Mouse (Mus musculus) kidney, embryonic 15.5 days (tissue): ENCODE measurements at regions not wholly inside any gene's neighbourhood (a gene's known extent, or its start where the extent isn't known, plus 50 kb on each side); places are given as distances from the start of the nearest gene placed in this dataset.
A peak's percentile ranks its signal among the peaks of the same experiment; 100 is the strongest.

Experiments
- ATAC-seq: fragments of 200-750 bp; cut with Nextera tagmentation; replicated peaks from 2 replicates; pipeline ENCODE4 v1.8.0; 2017; ENCODE audit warnings: moderate TSS enrichment; ENCODE audit not compliant: low FRiP score
- H3K27ac ChIP-seq: fragments of 300-500 bp; sonication (generic); 2 replicates; pipeline ENCODE4 v1.5.1; 2015; ENCODE audit warnings: mild to moderate bottlenecking, inconsistent platforms
- H3K27me3 ChIP-seq: fragments of 300-500 bp; sonication (generic); 2 replicates; pipeline ENCODE4 v1.6.1; 2015; ENCODE audit warnings: inconsistent platforms
- H3K36me3 ChIP-seq: fragments of 300-500 bp; sonication (generic); 2 replicates; pipeline ENCODE4 v1.6.1; 2015; ENCODE audit warnings: inconsistent platforms
- H3K4me1 ChIP-seq: fragments of 300-500 bp; sonication (generic); 2 replicates; pipeline ENCODE4 v1.6.1; 2015; ENCODE audit warnings: inconsistent platforms
- H3K4me2 ChIP-seq: fragments of 300-500 bp; sonication (generic); 2 replicates; pipeline ENCODE4 v1.6.1; 2015; ENCODE audit warnings: moderate library complexity, mild to moderate bottlenecking, inconsistent platforms
- H3K4me3 ChIP-seq: fragments of 300-500 bp; sonication (generic); replicated peaks from 2 replicates; pipeline ENCODE4 v1.5.1; 2015; ENCODE audit warnings: mild to moderate bottlenecking, inconsistent platforms
- H3K9ac ChIP-seq: fragments of 300-500 bp; sonication (generic); 2 replicates; pipeline ENCODE4 v1.6.1; 2015; ENCODE audit warnings: mild to moderate bottlenecking, inconsistent platforms
- H3K9me3 ChIP-seq: fragments of 300-500 bp; sonication (generic); replicated peaks from 2 replicates; pipeline ENCODE4 v1.6.1; 2016; ENCODE audit warnings: inconsistent platforms
- WGBS: fragments of 180-500 bp; shearing (Covaris S2); methylation state at CpG from one replicate; pipeline ENCODE4 v1.1.7; 2015; ENCODE audit warnings: mixed read lengths; 5-methylcytosine and 5-hydroxymethylcytosine counted together

DNA sequence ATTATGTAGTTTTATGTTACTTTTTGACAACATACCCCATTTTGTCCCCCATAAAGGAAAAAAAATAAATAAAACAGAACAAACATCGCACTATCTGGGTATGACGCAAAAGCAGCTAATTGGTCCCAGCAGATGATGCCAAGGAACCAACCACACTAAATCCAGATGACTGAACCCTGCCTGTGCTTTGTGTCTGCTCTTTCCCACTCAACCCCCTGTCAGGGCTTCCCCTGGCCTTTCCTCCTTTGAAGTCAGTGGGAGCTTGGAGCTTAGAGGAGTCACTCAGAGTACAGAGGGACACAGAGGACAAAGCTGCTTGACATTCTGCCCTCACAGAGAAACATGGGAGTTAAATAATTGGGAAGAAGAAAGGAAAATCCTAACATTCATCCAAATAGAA lies 1017.1 kb upstream of the Flrt2 start:
- no peak overlapping the region for H3K27ac ChIP-seq
- 79% methylated on average over 2 of the region's 2 CpGs for WGBS
- H3K9me3 ChIP-seq: no peaks in the 10 kb centered on the region
- H3K4me3 ChIP-seq: no peak overlapping the region
- no peaks in the 10 kb centered on the region for H3K4me1 ChIP-seq
- H3K9ac ChIP-seq: no peak overlapping the region
- no peaks in the 10 kb centered on the region for H3K27me3 ChIP-seq
- no peaks in the 10 kb centered on the region for H3K36me3 ChIP-seq
- no peak for ATAC-seq
- H3K4me2 ChIP-seq: no peak overlapping the region

DNA sequence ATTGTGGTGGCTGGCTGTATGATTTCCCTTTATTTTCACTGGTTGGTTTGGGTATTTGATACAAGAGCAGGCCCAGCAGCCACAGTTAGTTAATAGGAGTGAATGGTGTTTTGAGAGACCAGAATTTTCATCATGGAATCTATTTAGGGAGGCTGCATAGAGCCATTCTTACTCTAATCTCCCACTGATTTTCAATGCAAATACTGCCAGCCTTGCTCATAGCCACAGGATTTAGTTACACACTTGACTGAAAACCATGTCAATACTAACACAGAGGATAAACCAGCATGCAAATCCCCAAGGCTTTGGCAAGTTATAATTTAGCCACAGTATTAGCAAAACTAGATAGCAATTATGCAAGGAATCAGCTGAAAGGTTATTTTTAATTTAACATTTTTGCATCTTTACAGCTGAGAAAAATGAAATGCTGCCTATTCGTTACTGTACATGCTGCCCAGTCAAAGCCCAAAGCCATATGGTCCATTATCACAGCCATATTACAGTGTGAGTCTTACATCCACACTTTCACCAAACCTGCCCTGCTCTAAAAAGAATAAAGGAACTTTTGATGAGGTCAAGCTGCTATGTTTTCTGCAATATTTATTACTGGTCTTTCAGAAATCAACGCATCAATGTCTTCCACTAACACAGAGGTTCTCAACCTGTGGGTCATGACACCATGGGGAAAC lies 1000.5 kb upstream of the Flrt2 start:
- H3K9ac ChIP-seq: no peak overlapping the region
- H3K36me3 ChIP-seq: no peaks in the 10 kb centered on the region
- H3K27me3 ChIP-seq: no peaks in the 10 kb centered on the region
- H3K4me3 ChIP-seq: no peak overlapping the region
- H3K4me2 ChIP-seq: no peak overlapping the region
- no peak for ATAC-seq
- H3K9me3 ChIP-seq: no peaks in the 10 kb centered on the region
- no peaks in the 10 kb centered on the region for H3K4me1 ChIP-seq
- WGBS: 82% methylated on average over 2 of the region's 2 CpGs
- H3K27ac ChIP-seq: no peak overlapping the region

GRCm38 (mm10) chr12:94731391-94731790 lies 960.6 kb upstream of the Flrt2 start:
- ATAC-seq: no peak
- Histone ChIP-seq H3K4me1 (no peaks in the 10 kb centered on the region), H3K9me3 (no peaks in the 10 kb centered on the region), H3K27ac (no peak overlapping the region), H3K4me3 (no peak overlapping the region), H3K36me3 (no peaks in the 10 kb centered on the region), H3K4me2 (no peak overlapping the region), H3K27me3 (no peaks in the 10 kb centered on the region), H3K9ac (no peak overlapping the region)
- WGBS: 83% methylated on average over 5 of the region's 5 CpGs

GRCm38 (mm10) chr12:94733179-94733578 lies 958.8 kb upstream of the Flrt2 start:
- ATAC-seq: no peak
- WGBS: 76% methylated on average over 4 of the region's 4 CpGs
- Histone ChIP-seq H3K36me3 (no peaks in the 10 kb centered on the region), H3K27me3 (no peaks in the 10 kb centered on the region), H3K9ac (no peak overlapping the region), H3K9me3 (no peaks in the 10 kb centered on the region), H3K4me2 (no peak overlapping the region), H3K4me1 (no peaks in the 10 kb centered on the region), H3K4me3 (no peak overlapping the region), H3K27ac (no peak overlapping the region)

DNA sequence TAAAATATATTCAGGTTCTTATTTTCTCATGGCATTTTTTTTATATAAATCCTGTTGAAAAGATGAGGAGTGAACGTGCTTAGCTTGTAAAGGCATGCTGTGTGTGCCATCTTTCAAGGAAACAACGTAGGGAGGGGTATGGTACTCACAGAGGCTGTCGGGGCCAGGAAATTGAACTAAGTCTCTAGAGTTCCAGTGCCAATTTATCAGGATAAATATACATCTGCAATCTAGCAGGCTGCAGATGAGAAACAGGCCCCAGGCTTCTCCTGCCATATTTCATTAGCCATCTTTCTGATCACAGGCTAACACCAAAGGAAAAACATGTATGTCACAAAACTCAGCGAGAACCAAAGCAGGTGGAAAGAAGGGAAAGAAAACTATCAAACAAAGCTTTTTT lies 954.8 kb upstream of the Flrt2 start:
- 82% methylated on average over 4 of the region's 4 CpGs for WGBS
- H3K36me3 ChIP-seq: no peaks in the 10 kb centered on the region
- no peak for ATAC-seq
- H3K9me3 ChIP-seq: no peaks in the 10 kb centered on the region
- no peak overlapping the region for H3K4me3 ChIP-seq
- no peak overlapping the region for H3K27ac ChIP-seq
- no peak overlapping the region for H3K4me2 ChIP-seq
- no peaks in the 10 kb centered on the region for H3K4me1 ChIP-seq
- no peaks in the 10 kb centered on the region for H3K27me3 ChIP-seq
- no peak overlapping the region for H3K9ac ChIP-seq

DNA sequence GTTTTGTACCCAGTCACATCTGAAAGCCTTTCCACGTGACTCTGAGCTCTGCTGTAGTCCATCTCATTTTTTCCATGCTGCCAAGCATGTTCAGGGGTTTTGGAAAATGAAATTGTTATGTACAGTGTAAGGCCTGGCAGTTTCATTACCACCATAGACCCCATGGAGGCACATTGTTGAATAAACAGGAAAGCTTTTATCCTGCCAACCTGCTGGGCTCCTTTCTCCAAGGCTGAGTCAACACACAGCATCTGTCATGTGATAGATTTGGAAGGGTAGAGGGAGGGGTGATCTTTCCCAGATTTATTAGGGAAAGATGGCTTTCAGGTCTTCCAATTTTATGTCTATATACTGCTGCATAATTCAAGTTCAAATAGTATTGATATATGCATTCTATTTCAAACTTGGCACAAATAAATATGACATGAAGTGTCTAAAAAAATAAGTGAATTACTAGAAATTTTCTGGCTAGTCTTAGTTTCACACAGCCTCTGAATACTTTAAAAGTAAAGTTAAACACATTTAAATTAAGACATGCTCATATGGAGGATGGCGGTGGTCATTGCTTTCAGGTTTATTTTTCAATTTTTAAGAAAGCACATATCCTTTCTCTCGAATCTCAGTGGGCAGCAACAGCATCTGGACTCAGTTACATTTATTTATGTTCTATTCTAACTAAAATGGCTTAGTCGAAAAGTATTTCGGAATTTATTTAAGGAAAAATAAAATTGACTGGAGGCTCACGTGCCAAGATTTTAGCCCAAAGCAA lies 942.1 kb upstream of the Flrt2 start:
- ATAC-seq: no peak
- Histone ChIP-seq H3K36me3 (no peaks in the 10 kb centered on the region), H3K27ac (no peak overlapping the region), H3K9me3 (no peaks in the 10 kb centered on the region), H3K4me3 (no peak overlapping the region), H3K4me1 (no peaks in the 10 kb centered on the region), H3K27me3 (no peaks in the 10 kb centered on the region), H3K9ac (no peak overlapping the region), H3K4me2 (no peak overlapping the region)
- 74% methylated on average over 6 of the region's 6 CpGs for WGBS

- no peak for ATAC-seq
- H3K9ac ChIP-seq: no peak overlapping the region
- H3K4me1 ChIP-seq: no peaks in the 10 kb centered on the region
- no peaks in the 10 kb centered on the region for H3K9me3 ChIP-seq
- H3K27me3 ChIP-seq: no peaks in the 10 kb centered on the region
- no peaks in the 10 kb centered on the region for H3K36me3 ChIP-seq
- no peak overlapping the region for H3K27ac ChIP-seq
- WGBS: 94% methylated on average over 2 of the region's 2 CpGs
- no peak overlapping the region for H3K4me2 ChIP-seq
- H3K4me3 ChIP-seq: no peak overlapping the region
Measured at GRCm38 (mm10) chr12:94755754-94756153, 936.3 kb upstream of the Flrt2 start.

GRCm38 (mm10) chr12:94795913-94796615 lies 896.0 kb upstream of the Flrt2 start:
- no peaks in the 10 kb centered on the region for H3K9me3 ChIP-seq
- H3K9ac ChIP-seq: no peak overlapping the region
- H3K4me1 ChIP-seq: no peaks in the 10 kb centered on the region
- H3K36me3 ChIP-seq: no peaks in the 10 kb centered on the region
- no peaks in the 10 kb centered on the region for H3K27me3 ChIP-seq
- no peak overlapping the region for H3K27ac ChIP-seq
- 27% methylated on average over 5 of the region's 5 CpGs for WGBS
- no peak overlapping the region for H3K4me3 ChIP-seq
- H3K4me2 ChIP-seq: no peak overlapping the region
- ATAC-seq: 0 out of 2 replicates have a peak, but pooled peaks have one; percentile 60

DNA sequence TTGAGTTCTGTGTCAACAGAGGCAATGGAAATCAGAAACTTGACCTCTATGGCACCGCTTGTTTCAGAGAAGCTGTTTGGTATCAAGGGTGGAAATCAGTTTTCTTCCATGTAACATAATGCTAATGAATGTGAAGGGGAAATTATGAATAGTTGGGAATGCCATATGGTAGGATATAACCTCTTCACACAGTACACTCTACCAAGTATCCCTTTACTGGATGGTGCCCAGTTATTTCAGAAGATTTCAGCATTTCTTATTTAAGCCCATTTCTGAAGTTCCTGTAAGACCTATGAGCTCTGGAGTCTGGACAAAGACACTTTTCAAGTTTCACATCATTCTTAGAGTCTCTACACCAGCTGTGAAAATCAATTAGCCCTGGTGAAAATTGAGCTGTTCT lies 887.3 kb upstream of the Flrt2 start:
- H3K4me2 ChIP-seq: no peak overlapping the region
- ATAC-seq: no peak
- H3K9me3 ChIP-seq: no peaks in the 10 kb centered on the region
- H3K9ac ChIP-seq: no peak overlapping the region
- 98% methylated on average over 1 of the region's 1 CpGs for WGBS
- H3K4me3 ChIP-seq: no peak overlapping the region
- no peak overlapping the region for H3K27ac ChIP-seq
- H3K4me1 ChIP-seq: no peaks in the 10 kb centered on the region
- no peaks in the 10 kb centered on the region for H3K27me3 ChIP-seq
- H3K36me3 ChIP-seq: no peaks in the 10 kb centered on the region

DNA sequence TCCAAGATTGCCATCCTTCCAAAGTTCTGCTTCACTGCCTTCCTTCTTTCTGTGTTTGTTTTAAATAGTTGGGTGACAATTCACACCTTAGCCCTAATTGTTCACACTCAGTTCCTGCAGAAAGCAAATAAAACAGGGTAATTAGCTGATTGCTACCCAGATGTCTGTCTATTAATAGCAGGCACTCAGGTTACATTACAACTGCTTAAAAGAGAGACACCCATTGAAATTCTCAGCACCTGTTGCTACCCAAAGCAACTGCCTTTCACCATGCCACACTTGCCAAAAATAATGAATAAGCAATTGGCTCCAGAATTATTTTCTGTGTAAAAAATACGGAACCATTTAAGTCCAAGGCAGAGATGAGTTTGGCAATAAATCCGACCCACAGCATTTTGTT lies 860.6 kb upstream of the Flrt2 start:
- H3K4me1 ChIP-seq: no peaks in the 10 kb centered on the region
- no peaks in the 10 kb centered on the region for H3K36me3 ChIP-seq
- H3K9ac ChIP-seq: no peak overlapping the region
- 75% methylated on average over 2 of the region's 2 CpGs for WGBS
- no peak overlapping the region for H3K4me2 ChIP-seq
- no peaks in the 10 kb centered on the region for H3K9me3 ChIP-seq
- no peaks in the 10 kb centered on the region for H3K27me3 ChIP-seq
- H3K4me3 ChIP-seq: no peak overlapping the region
- ATAC-seq: no peak
- no peak overlapping the region for H3K27ac ChIP-seq

- H3K4me2 ChIP-seq: no peak overlapping the region
- H3K4me1 ChIP-seq: no peaks in the 10 kb centered on the region
- no peaks in the 10 kb centered on the region for H3K36me3 ChIP-seq
- no peak for ATAC-seq
- H3K4me3 ChIP-seq: no peak overlapping the region
- H3K27me3 ChIP-seq: no peaks in the 10 kb centered on the region
- no peaks in the 10 kb centered on the region for H3K9me3 ChIP-seq
- H3K9ac ChIP-seq: no peak overlapping the region
- no peak overlapping the region for H3K27ac ChIP-seq
Measured at GRCm38 (mm10) chr12:94862720-94863119, 829.3 kb upstream of the Flrt2 start.

GRCm38 (mm10) chr12:94910816-94911215 lies 781.2 kb upstream of the Flrt2 start:
- Histone ChIP-seq H3K36me3 (no peaks in the 10 kb centered on the region), H3K9me3 (no peaks in the 10 kb centered on the region), H3K27me3 (no peaks in the 10 kb centered on the region), H3K4me1 (no peaks in the 10 kb centered on the region), H3K4me3 (no peak overlapping the region), H3K4me2 (no peak overlapping the region), H3K9ac (no peak overlapping the region), H3K27ac (no peak overlapping the region)
- no peak for ATAC-seq
- 80% methylated on average over 2 of the region's 2 CpGs for WGBS
